Mouse (Mus musculus) E14TG2a.4 (cell line): Measurements from ENCODE around the gene Lats2.

Experiments
- CTCF ChIP-seq: conservative IDR thresholded peaks from 2 replicates; pipeline ENCODE4 v1.5.1; 2014; ENCODE audit warnings: low read length
- NANOG ChIP-seq: IDR thresholded peaks from 2 replicates; pipeline ENCODE4 v1.6.1; 2014; ENCODE audit warnings: borderline replicate concordance, low read length, mixed read lengths
- POU5F1 ChIP-seq: IDR thresholded peaks from 2 replicates; pipeline ENCODE4 v1.6.1; 2014; ENCODE audit warnings: low read length, borderline replicate concordance

- TF ChIP-seq CTCF (no peak), NANOG (no peak), POU5F1 (no peak)
Measured at GRCm38 (mm10) chr14:57787406-57787805, 29.2 kb upstream of the Lats2 start.
